Mouse (Mus musculus): ENCODE data around the gene Slc25a21. TPM values are rescaled to one million over a fixed set of nuclear protein-coding genes. Genes with fewer than 3 reads are reported as not detected.
A peak's percentile ranks its signal among the peaks of the same experiment; 100 is the strongest.

Slc25a21 gene
- polyA plus RNA-seq (2015; fragmentation: Nextera tagmentation; extraction: Ambion mirVana): 18.7 and 19.7 TPM in 2 replicates

DNA sequence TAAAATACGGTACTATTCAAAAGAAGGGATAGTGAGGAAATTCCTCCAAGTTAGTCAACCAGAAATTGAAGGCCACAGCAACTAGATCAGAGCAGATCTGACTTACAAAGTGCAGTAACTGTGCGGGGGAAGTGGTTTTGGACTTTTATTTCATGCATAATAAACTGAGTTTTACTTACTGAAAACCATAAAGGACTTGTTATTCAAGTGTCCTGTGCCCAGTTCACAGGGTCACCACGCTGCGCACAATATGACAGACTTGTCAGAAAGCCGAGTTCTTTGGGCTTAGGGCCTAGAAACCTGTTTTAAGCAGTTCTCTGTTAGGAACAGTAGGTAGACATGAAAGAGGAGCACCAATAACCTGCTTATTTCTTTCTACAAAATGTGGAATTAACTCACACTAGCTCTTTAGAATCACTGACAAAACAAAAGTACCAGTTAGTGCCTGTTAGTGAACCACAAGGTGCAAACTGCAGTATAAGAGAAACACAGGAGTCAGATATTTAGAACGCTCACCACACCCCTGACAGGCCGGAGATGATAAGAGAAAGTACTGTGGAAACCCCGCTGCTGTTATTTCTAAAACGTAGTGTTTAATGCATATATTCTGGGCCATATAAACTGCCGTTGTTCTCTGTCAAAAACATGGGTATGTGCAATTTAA is at the start of gene Slc25a21:
Gene Slc25a21, minus strand, starts transcription at position 110 of the 664 bp plus-strand sequence.
- Histone ChIP-seq H3K9ac (ENCODE audit: low read depth, low read length) (peak within 1 kb of the TSS; percentile 97), H3K27me3 (ENCODE audit: control insufficient read depth, insufficient read depth, low read depth, low read length) (no peaks in the 10 kb centered on the region), H3K9me3 (replicated peaks; ENCODE audit: control insufficient read depth, low read length) (no peaks in the 10 kb centered on the region), H3K4me2 (ENCODE audit: low read depth, low read length) (peak within 1 kb of the TSS; percentile 77), H3K4me1 (ENCODE audit: control insufficient read depth, low read depth, low read length) (peaks cover 15% of the 10 kb centered on the region), H3K36me3 (ENCODE audit: control insufficient read depth, insufficient read depth) (no peaks in the 10 kb centered on the region), H3K4me3 (ENCODE audit: low read depth, low read length) (peak within 1 kb of the TSS; percentile 87), H3K27ac (ENCODE audit: low read length) (peak within 1 kb of the TSS; percentile 95)
- peak; percentile 84 for ATAC-seq (ENCODE audit: low read depth)
- WGBS (ENCODE audit: insufficient replicate concordance): 19% methylated on average over 10 of the region's 10 CpGs

DNA sequence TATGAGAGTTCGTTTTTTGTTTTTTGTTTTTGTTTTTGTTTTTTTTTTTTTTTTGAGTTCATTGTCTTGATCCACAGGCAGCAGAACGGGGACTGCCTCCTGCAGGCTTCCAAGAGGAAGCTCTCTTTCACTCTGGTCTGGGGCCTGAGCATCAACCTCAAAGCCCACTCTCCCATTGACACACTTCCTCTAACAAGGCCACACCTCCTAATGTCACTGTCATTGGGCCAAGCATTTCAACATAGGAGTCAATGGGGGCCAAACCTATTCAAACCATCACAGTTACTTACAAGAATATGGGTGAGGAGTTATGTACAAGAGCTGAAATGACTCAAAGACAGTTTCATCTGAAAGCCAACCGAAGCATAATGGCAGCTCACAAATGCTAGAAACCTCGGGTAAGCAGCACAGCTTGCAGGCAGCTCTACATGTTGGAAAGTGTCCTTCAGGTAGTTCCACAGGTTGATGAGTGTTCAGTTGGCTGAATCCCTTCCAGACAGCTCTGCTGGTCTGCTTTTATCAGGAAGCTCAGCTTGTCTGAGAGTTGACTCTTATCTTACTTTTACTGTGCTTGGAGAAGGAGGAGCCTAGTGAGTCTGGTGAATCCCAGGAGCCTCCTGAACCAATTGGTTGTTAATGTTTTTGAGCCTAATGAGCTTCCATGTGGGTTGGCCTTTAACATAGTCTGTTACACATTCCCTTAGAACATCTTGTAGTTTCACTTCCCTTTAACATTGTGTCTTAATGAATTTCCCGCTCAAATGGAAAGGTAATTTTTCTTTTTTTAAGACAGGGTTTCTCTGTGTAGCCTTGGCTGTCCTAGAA is 46.6 kb upstream of the Slc25a21 start:
- Histone ChIP-seq H3K4me2 (ENCODE audit: low read depth, low read length) (no peak overlapping the region), H3K4me1 (ENCODE audit: control insufficient read depth, low read depth, low read length) (no peaks in the 10 kb centered on the region; the same call in 1 of the 2 replicates), H3K27me3 (ENCODE audit: control insufficient read depth, insufficient read depth, low read depth, low read length) (no peaks in the 10 kb centered on the region), H3K36me3 (ENCODE audit: control insufficient read depth, insufficient read depth) (peaks cover 3% of the 10 kb centered on the region; the same call in 1 of the 2 replicates), H3K4me3 (ENCODE audit: low read depth, low read length) (no peak overlapping the region), H3K9me3 (replicated peaks; ENCODE audit: control insufficient read depth, low read length) (no peaks in the 10 kb centered on the region), H3K9ac (ENCODE audit: low read depth, low read length) (no peak overlapping the region), H3K27ac (ENCODE audit: low read length) (no peak overlapping the region)
- peak; percentile 60; the same call in 1 of the 2 replicates for ATAC-seq (ENCODE audit: low read depth)
- WGBS (ENCODE audit: insufficient replicate concordance): 66% methylated on average over 5 of the region's 5 CpGs

DNA sequence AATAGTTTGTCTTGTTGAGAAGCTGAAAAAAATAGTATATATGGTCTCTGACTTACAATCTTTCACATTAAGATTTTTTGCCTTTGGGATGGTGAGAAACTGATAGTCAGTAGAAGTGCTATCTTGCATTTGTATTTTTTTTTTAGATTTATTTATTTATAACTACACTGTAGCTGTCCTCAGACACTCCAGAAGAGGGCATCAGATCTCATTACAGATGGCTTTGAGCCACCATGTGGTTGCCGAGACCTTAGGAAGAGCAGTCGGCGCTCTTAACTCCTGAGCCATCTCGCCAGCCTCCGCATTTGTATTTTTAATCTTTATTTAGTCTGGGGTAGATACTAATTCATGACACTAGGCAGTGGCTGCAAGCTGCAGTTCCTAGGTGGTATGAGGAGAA is 36.1 kb upstream of the Slc25a21 start:
- no peak for ATAC-seq (ENCODE audit: low read depth)
- H3K4me2 ChIP-seq (ENCODE audit: low read depth, low read length): no peak overlapping the region
- H3K9me3 ChIP-seq (replicated peaks; ENCODE audit: control insufficient read depth, low read length): no peaks in the 10 kb centered on the region
- peaks cover 16% of the 10 kb centered on the region for H3K4me1 ChIP-seq (ENCODE audit: control insufficient read depth, low read depth, low read length)
- no peak overlapping the region for H3K4me3 ChIP-seq (ENCODE audit: low read depth, low read length)
- no peak overlapping the region for H3K9ac ChIP-seq (ENCODE audit: low read depth, low read length)
- H3K27ac ChIP-seq (ENCODE audit: low read length): no peak overlapping the region
- no peaks in the 10 kb centered on the region for H3K27me3 ChIP-seq (ENCODE audit: control insufficient read depth, insufficient read depth, low read depth, low read length)
- WGBS (ENCODE audit: insufficient replicate concordance): 50% methylated on average over 5 of the region's 5 CpGs
- peaks cover 3% of the 10 kb centered on the region for H3K36me3 ChIP-seq (ENCODE audit: control insufficient read depth, insufficient read depth)

DNA sequence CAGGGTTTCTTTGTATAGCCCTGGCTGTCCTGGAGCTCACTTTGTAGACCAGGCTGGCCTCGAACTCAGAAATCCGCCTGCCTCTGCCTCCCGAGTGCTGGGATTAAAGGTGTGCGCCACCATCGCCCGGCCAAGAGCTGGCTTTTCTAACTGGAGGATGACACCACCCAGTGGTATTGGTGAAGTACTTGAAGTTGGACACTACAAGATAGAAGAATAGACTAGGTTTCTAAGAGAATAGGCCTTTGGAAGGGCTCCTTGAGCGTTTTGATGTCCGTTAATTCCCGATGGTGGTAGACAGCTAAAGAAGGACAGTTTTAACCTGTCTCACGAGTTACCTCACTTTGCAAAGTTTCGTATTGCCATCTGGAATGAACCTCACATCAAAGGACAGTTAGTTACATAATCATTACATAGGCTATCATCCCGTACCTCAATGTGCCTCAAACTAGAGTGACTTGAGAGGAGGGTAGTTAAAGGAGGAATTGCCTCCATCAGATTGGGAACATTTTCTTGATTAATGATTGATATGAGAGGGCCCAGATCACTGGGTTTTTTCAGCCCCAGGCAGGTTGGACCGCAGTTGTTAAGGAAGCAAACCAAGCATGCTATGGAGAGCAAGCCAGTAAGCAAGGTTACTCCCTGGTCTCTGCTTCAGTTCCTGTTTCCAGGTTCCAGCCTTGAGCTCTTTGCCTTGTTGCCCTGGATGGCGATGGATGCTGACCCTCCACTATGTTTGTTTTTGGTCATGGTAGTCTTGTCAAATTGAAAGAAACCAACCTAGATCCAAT is 34.0 kb upstream of the Slc25a21 start:
- 0 out of 2 replicates have a peak, but pooled peaks have one; percentile 17 for ATAC-seq (ENCODE audit: low read depth)
- WGBS (ENCODE audit: insufficient replicate concordance): 29% methylated on average over 14 of the region's 14 CpGs
- H3K27me3 ChIP-seq (ENCODE audit: control insufficient read depth, insufficient read depth, low read depth, low read length): no peaks in the 10 kb centered on the region
- peak overlapping the region; percentile 93 for H3K27ac ChIP-seq (ENCODE audit: low read length)
- no peaks in the 10 kb centered on the region; the same call in 1 of the 2 replicates for H3K36me3 ChIP-seq (ENCODE audit: control insufficient read depth, insufficient read depth)
- H3K9ac ChIP-seq (ENCODE audit: low read depth, low read length): peak overlapping the region; percentile 93
- peak overlapping the region; percentile 80 for H3K4me2 ChIP-seq (ENCODE audit: low read depth, low read length)
- peak overlapping the region; percentile 89 for H3K4me3 ChIP-seq (ENCODE audit: low read depth, low read length)
- H3K9me3 ChIP-seq (replicated peaks; ENCODE audit: control insufficient read depth, low read length): no peaks in the 10 kb centered on the region
- peaks cover 16% of the 10 kb centered on the region for H3K4me1 ChIP-seq (ENCODE audit: control insufficient read depth, low read depth, low read length)

DNA sequence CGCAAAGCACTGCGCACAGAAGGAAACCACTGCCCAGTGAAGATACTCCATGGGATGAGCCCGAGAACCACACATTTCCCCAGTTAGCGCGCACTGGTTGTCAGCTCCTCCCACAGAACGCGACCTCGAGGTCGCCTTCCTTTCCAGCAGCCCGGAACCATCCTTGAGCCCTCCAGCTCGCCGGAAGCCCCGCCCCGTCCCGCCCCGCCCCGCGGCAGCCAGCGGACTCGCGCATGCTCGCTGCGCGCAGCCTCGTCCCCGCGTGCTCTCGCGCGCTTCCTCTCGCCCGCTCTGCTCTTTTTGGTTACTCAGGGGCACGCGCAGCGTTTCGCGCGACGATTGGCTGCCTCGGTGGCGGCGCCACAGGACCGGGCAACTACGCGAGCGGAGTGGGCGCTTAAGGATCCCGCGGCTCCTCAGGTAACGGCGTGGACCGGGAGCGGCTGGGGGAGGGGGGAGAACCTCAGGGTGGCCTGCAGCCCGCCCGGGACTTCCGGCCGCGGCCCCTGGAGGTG is 33.0 kb upstream of the Slc25a21 start, which contains the start of the genes Prps1l3 and Mipol1:
Gene Prps1l3, plus strand, starts transcription at position 221 of the 515 bp plus-strand sequence.
Gene Mipol1, plus strand, starts transcription at position 236 of the 515 bp plus-strand sequence.
- Histone ChIP-seq H3K36me3 (ENCODE audit: control insufficient read depth, insufficient read depth) (no peaks in the 10 kb centered on the region; the same call in 1 of the 2 replicates), H3K27ac (ENCODE audit: low read length) (peak within 1 kb of the TSS; percentile 93), H3K27me3 (ENCODE audit: control insufficient read depth, insufficient read depth, low read depth, low read length) (no peaks in the 10 kb centered on the region), H3K4me2 (ENCODE audit: low read depth, low read length) (peak within 1 kb of the TSS; percentile 86), H3K4me3 (ENCODE audit: low read depth, low read length) (peak within 1 kb of the TSS; percentile 89), H3K9me3 (replicated peaks; ENCODE audit: control insufficient read depth, low read length) (no peaks in the 10 kb centered on the region), H3K9ac (ENCODE audit: low read depth, low read length) (peak within 1 kb of the TSS; percentile 93), H3K4me1 (ENCODE audit: control insufficient read depth, low read depth, low read length) (peaks cover 15% of the 10 kb centered on the region)
- peak; percentile 96 for ATAC-seq (ENCODE audit: low read depth)
- WGBS (ENCODE audit: insufficient replicate concordance): 0% methylated on average over 57 of the region's 58 CpGs

DNA sequence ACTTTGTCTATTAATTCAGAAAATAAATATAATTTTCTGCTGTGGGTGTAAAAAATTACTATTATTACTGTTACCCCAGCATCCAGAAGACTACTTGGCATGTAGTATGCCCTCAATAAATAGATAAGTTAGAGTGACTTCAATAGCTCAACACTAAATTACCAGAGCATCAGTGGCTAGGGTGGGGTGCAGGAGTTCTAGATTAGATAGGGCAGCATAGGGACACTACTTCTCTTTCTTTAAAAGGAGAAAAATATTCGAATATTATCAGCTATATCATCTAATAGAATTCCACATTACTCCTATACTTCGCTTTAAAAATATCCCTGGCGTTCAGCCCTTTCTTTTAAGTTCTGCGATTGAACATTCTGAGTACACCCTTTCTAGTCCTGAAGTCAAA is 32.4 kb upstream of the Slc25a21 start:
- no peaks in the 10 kb centered on the region for H3K27me3 ChIP-seq (ENCODE audit: control insufficient read depth, insufficient read depth, low read depth, low read length)
- no peaks in the 10 kb centered on the region for H3K9me3 ChIP-seq (replicated peaks; ENCODE audit: control insufficient read depth, low read length)
- H3K4me2 ChIP-seq (ENCODE audit: low read depth, low read length): peak overlapping the region; percentile 86
- H3K4me1 ChIP-seq (ENCODE audit: control insufficient read depth, low read depth, low read length): peaks cover 10% of the 10 kb centered on the region
- peak overlapping the region; percentile 71 for H3K9ac ChIP-seq (ENCODE audit: low read depth, low read length)
- H3K36me3 ChIP-seq (ENCODE audit: control insufficient read depth, insufficient read depth): no peaks in the 10 kb centered on the region; the same call in 1 of the 2 replicates
- peak overlapping the region; percentile 89 for H3K4me3 ChIP-seq (ENCODE audit: low read depth, low read length)
- 15% methylated on average over 4 of the region's 4 CpGs for WGBS (ENCODE audit: insufficient replicate concordance)
- 0 out of 2 replicates have a peak, but pooled peaks have one; percentile 20 for ATAC-seq (ENCODE audit: low read depth)
- H3K27ac ChIP-seq (ENCODE audit: low read length): peak overlapping the region; percentile 88

DNA sequence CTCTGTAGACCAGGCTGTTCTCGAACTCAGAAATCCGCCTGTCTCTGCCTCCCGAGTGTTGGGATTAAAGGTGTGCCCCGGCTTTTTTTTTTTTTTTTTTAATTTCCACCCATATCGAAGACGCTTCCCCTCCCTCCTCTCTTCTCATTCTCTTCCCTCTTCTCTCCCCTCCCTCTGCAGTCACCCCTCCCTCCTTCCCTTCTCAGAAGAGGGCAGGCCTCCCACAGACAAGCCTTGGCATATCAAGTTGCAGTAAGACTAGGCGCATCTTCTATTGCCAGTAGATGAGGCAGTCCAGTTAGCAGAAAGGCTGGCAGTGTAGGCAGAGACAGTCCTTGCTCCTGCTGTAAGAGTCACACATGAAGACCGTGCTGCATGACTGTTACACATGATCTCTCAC is 30.5 kb upstream of the Slc25a21 start:
- Histone ChIP-seq H3K27me3 (ENCODE audit: control insufficient read depth, insufficient read depth, low read depth, low read length) (no peaks in the 10 kb centered on the region), H3K9ac (ENCODE audit: low read depth, low read length) (no peak overlapping the region), H3K4me1 (ENCODE audit: control insufficient read depth, low read depth, low read length) (peaks cover 8% of the 10 kb centered on the region), H3K4me2 (ENCODE audit: low read depth, low read length) (no peak overlapping the region), H3K4me3 (ENCODE audit: low read depth, low read length) (no peak overlapping the region), H3K9me3 (replicated peaks; ENCODE audit: control insufficient read depth, low read length) (no peaks in the 10 kb centered on the region), H3K36me3 (ENCODE audit: control insufficient read depth, insufficient read depth) (no peaks in the 10 kb centered on the region), H3K27ac (ENCODE audit: low read length) (no peak overlapping the region)
- no peak for ATAC-seq (ENCODE audit: low read depth)
- WGBS (ENCODE audit: insufficient replicate concordance): 66% methylated on average over 5 of the region's 8 CpGs

DNA sequence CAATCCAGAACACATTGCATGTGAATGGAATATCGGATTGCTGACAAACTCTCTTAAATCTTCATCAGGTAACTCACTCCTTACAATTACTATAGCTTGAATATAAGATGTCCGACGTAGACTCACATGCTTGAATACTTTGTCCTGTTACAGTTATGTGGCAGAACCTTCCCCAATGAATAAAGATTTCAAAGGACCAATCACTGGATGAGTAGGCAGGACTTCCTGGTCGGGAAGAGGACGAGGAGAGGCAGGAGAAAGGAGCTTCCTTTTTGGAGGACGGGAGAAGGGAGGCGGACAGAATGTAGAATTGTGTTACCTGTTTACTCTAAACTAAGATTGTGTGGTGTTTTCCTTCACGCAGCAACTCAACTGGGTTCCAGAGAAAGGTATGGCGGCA is 29.1 kb upstream of the Slc25a21 start:
- no peaks in the 10 kb centered on the region for H3K36me3 ChIP-seq (ENCODE audit: control insufficient read depth, insufficient read depth)
- no peaks in the 10 kb centered on the region for H3K9me3 ChIP-seq (replicated peaks; ENCODE audit: control insufficient read depth, low read length)
- no peak overlapping the region for H3K4me3 ChIP-seq (ENCODE audit: low read depth, low read length)
- no peaks in the 10 kb centered on the region for H3K27me3 ChIP-seq (ENCODE audit: control insufficient read depth, insufficient read depth, low read depth, low read length)
- H3K4me2 ChIP-seq (ENCODE audit: low read depth, low read length): no peak overlapping the region
- no peak overlapping the region for H3K9ac ChIP-seq (ENCODE audit: low read depth, low read length)
- no peak for ATAC-seq (ENCODE audit: low read depth)
- WGBS (ENCODE audit: insufficient replicate concordance): 79% methylated on average over 9 of the region's 9 CpGs
- peaks cover 3% of the 10 kb centered on the region for H3K4me1 ChIP-seq (ENCODE audit: control insufficient read depth, low read depth, low read length)
- no peak overlapping the region for H3K27ac ChIP-seq (ENCODE audit: low read length)
